Mouse (Mus musculus) heart, embryonic 13.5 days (tissue): Measurements from ENCODE around the gene Pcbp1. TPM values are rescaled to one million over a fixed set of nuclear protein-coding genes. Genes with fewer than 3 reads are reported as not detected.

Experiments
- ATAC-seq: fragments of 200-750 bp; cut with Nextera tagmentation; 2 replicates; pipeline ENCODE4 v1.8.0; 2017; ENCODE audit warnings: moderate TSS enrichment; ENCODE audit not compliant: insufficient number of reproducible peaks, low FRiP score, low TSS enrichment; ENCODE audit errors: extremely low read depth
- H3K27ac ChIP-seq: fragments of 300-500 bp; sonication (generic); replicated peaks from 2 replicates; pipeline ENCODE4 v1.5.1; 2015; ENCODE audit warnings: moderate library complexity, mild to moderate bottlenecking, inconsistent platforms
- H3K27me3 ChIP-seq: fragments of 300-500 bp; sonication (generic); replicated peaks from 2 replicates; pipeline ENCODE4 v1.6.1; 2015; ENCODE audit warnings: mild to moderate bottlenecking, inconsistent platforms
- H3K36me3 ChIP-seq: fragments of 300-500 bp; sonication (generic); 2 replicates; pipeline ENCODE4 v1.6.1; 2015; ENCODE audit warnings: mild to moderate bottlenecking, inconsistent platforms
- H3K4me1 ChIP-seq: fragments of 300-500 bp; sonication (generic); 2 replicates; pipeline ENCODE4 v1.6.1; 2015; ENCODE audit warnings: inconsistent platforms
- H3K4me2 ChIP-seq: fragments of 300-500 bp; sonication (generic); 2 replicates; pipeline ENCODE4 v1.6.1; 2015; ENCODE audit warnings: inconsistent platforms, mild to moderate bottlenecking, moderate library complexity
- H3K4me3 ChIP-seq: fragments of 300-500 bp; sonication (generic); 2 replicates; pipeline ENCODE4 v1.5.1; 2015; ENCODE audit warnings: moderate library complexity, mild to moderate bottlenecking, inconsistent platforms
- H3K9ac ChIP-seq: fragments of 300-500 bp; sonication (generic); 2 replicates; pipeline ENCODE4 v1.6.1; 2015; ENCODE audit warnings: inconsistent platforms, mild to moderate bottlenecking, moderate library complexity
- H3K9me3 ChIP-seq: fragments of 300-500 bp; sonication (generic); 2 replicates; pipeline ENCODE4 v1.6.1; 2016; ENCODE audit warnings: inconsistent platforms
- WGBS: fragments of 180-500 bp; shearing (Covaris S2); methylation state at CpG from one replicate; pipeline ENCODE4 v1.1.7; 2015; ENCODE audit warnings: mixed read lengths; 5-methylcytosine and 5-hydroxymethylcytosine counted together
- polyA plus RNA-seq: library from polyadenylated mRNA; unstranded; fragments of >200 nt; fragmentation: Nextera tagmentation; extraction: Ambion mirVana; gene quantifications from 2 replicates; pipeline ENCODE4 v1.2.1, GENCODE M21; 2015

Pcbp1 gene
- polyA plus RNA-seq, 1 experiment from 2014 or later = 218 TPM

- H3K9me3 ChIP-seq = no peaks in the 10 kb centered on the region
- 88% methylated on average over 1 of the region's 1 CpGs for WGBS
- H3K4me3 ChIP-seq = 0 out of 2 replicates have a peak overlapping the region, but pooled peaks have one; percentile 2
- no peak for ATAC-seq
- peaks cover 73% of the 10 kb centered on the region for H3K36me3 ChIP-seq
- H3K27me3 ChIP-seq = no peaks in the 10 kb centered on the region
- peak overlapping the region; percentile 39; the same call in 1 of the 2 replicates for H3K4me2 ChIP-seq
- H3K4me1 ChIP-seq = peaks cover 9% of the 10 kb centered on the region
- peak overlapping the region; percentile 48 for H3K27ac ChIP-seq
- H3K9ac ChIP-seq = no peak overlapping the region; the same call in 1 of the 2 replicates
Observed at GRCm38 (mm10) chr6:86547228-86547755, 21.2 kb upstream of the Pcbp1 start.

- no peak overlapping the region for H3K4me3 ChIP-seq
- WGBS = 46% methylated on average over 4 of the region's 4 CpGs
- H3K9me3 ChIP-seq = no peaks in the 10 kb centered on the region
- H3K9ac ChIP-seq = no peak overlapping the region
- peaks cover 73% of the 10 kb centered on the region for H3K36me3 ChIP-seq
- H3K4me2 ChIP-seq = no peak overlapping the region
- H3K27ac ChIP-seq = no peak overlapping the region
- H3K27me3 ChIP-seq = no peaks in the 10 kb centered on the region
- peaks cover 9% of the 10 kb centered on the region for H3K4me1 ChIP-seq
- ATAC-seq = no peak
Observed at GRCm38 (mm10) chr6:86545236-86545635, 19.1 kb upstream of the Pcbp1 start.

GRCm38 (mm10) chr6:86543869-86544268 lies 17.7 kb upstream of the Pcbp1 start:
- Histone ChIP-seq H3K36me3 (peaks cover 68% of the 10 kb centered on the region), H3K27ac (no peak overlapping the region), H3K27me3 (no peaks in the 10 kb centered on the region), H3K9ac (no peak overlapping the region), H3K4me1 (peaks cover 9% of the 10 kb centered on the region), H3K4me2 (no peak overlapping the region), H3K9me3 (no peaks in the 10 kb centered on the region), H3K4me3 (no peak overlapping the region)
- WGBS = 82% methylated on average over 3 of the region's 3 CpGs
- ATAC-seq = no peak

- no peak overlapping the region for H3K4me2 ChIP-seq
- H3K27ac ChIP-seq = no peak overlapping the region
- H3K9me3 ChIP-seq = no peaks in the 10 kb centered on the region
- H3K9ac ChIP-seq = no peak overlapping the region
- peaks cover 7% of the 10 kb centered on the region for H3K4me1 ChIP-seq
- no peak for ATAC-seq
- H3K4me3 ChIP-seq = no peak overlapping the region
- H3K36me3 ChIP-seq = peaks cover 70% of the 10 kb centered on the region
- WGBS = 94% methylated on average over 13 of the region's 13 CpGs
- no peaks in the 10 kb centered on the region for H3K27me3 ChIP-seq
Observed at GRCm38 (mm10) chr6:86543060-86543459, 16.9 kb upstream of the Pcbp1 start.

- peaks cover 73% of the 10 kb centered on the region for H3K36me3 ChIP-seq
- H3K9me3 ChIP-seq = no peaks in the 10 kb centered on the region
- no peaks in the 10 kb centered on the region for H3K4me1 ChIP-seq
- 80% methylated on average over 2 of the region's 2 CpGs for WGBS
- H3K27ac ChIP-seq = no peak overlapping the region
- ATAC-seq = no peak
- no peak overlapping the region for H3K9ac ChIP-seq
- no peak overlapping the region for H3K4me2 ChIP-seq
- H3K4me3 ChIP-seq = no peak overlapping the region
- no peaks in the 10 kb centered on the region for H3K27me3 ChIP-seq
Observed at GRCm38 (mm10) chr6:86541650-86542049, 15.5 kb upstream of the Pcbp1 start.

- H3K9me3 ChIP-seq = no peaks in the 10 kb centered on the region
- peaks cover 12% of the 10 kb centered on the region for H3K4me1 ChIP-seq
- no peak for ATAC-seq
- WGBS = 73% methylated on average over 1 of the region's 1 CpGs
- peaks cover 42% of the 10 kb centered on the region for H3K36me3 ChIP-seq
- no peak overlapping the region for H3K4me2 ChIP-seq
- H3K9ac ChIP-seq = no peak overlapping the region
- H3K27me3 ChIP-seq = no peaks in the 10 kb centered on the region
- no peak overlapping the region for H3K27ac ChIP-seq
- no peak overlapping the region for H3K4me3 ChIP-seq
Observed at GRCm38 (mm10) chr6:86528451-86528785, 2.3 kb upstream of the Pcbp1 start.

- Histone ChIP-seq H3K27me3 (no peaks in the 10 kb centered on the region), H3K4me2 (peak overlapping the region; percentile 93), H3K9me3 (no peaks in the 10 kb centered on the region), H3K4me1 (peaks cover 17% of the 10 kb centered on the region), H3K27ac (peak overlapping the region; percentile 100), H3K36me3 (peaks cover 42% of the 10 kb centered on the region), H3K9ac (no peak overlapping the region), H3K4me3 (peak overlapping the region; percentile 99)
- no peak for ATAC-seq
- WGBS = 24% methylated on average over 3 of the region's 4 CpGs
Observed at GRCm38 (mm10) chr6:86527766-86528450, 1.8 kb upstream of the Pcbp1 start.

- 6% methylated on average over 49 of the region's 49 CpGs for WGBS
- H3K4me1 ChIP-seq = peaks cover 25% of the 10 kb centered on the region
- peaks cover 43% of the 10 kb centered on the region for H3K36me3 ChIP-seq
- H3K27ac ChIP-seq = peak overlapping the region; percentile 100
- H3K9ac ChIP-seq = peak overlapping the region; percentile 100
- ATAC-seq = peak; percentile 44; the same call in 1 of the 2 replicates
- H3K27me3 ChIP-seq = no peaks in the 10 kb centered on the region
- H3K4me3 ChIP-seq = peak overlapping the region; percentile 99
- H3K9me3 ChIP-seq = no peaks in the 10 kb centered on the region
- H3K4me2 ChIP-seq = peak overlapping the region; percentile 93
Observed at GRCm38 (mm10) chr6:86526961-86527740, 1.0 kb upstream of the Pcbp1 start.

- peak overlapping the region; percentile 99 for H3K4me3 ChIP-seq
- WGBS = 0% methylated on average over 36 of the region's 36 CpGs
- H3K27me3 ChIP-seq = no peaks in the 10 kb centered on the region
- peak; percentile 31; the same call in 1 of the 2 replicates for ATAC-seq
- H3K9ac ChIP-seq = peak overlapping the region; percentile 100
- peaks cover 26% of the 10 kb centered on the region for H3K4me1 ChIP-seq
- H3K36me3 ChIP-seq = peaks cover 43% of the 10 kb centered on the region
- peak overlapping the region; percentile 100 for H3K27ac ChIP-seq
- no peaks in the 10 kb centered on the region for H3K9me3 ChIP-seq
- H3K4me2 ChIP-seq = peak overlapping the region; percentile 93
Observed at GRCm38 (mm10) chr6:86525646-86526031, 482 bp downstream of the Pcbp1 start.

- Histone ChIP-seq H3K4me2 (peak overlapping the region; percentile 93), H3K36me3 (peaks cover 37% of the 10 kb centered on the region), H3K4me1 (peaks cover 26% of the 10 kb centered on the region), H3K27ac (peak overlapping the region; percentile 100), H3K4me3 (peak overlapping the region; percentile 99), H3K9ac (peak overlapping the region; percentile 100), H3K9me3 (no peaks in the 10 kb centered on the region), H3K27me3 (no peaks in the 10 kb centered on the region)
- under 1% methylated on average over 51 of the region's 51 CpGs for WGBS
- peak; percentile 20 for ATAC-seq
Observed at GRCm38 (mm10) chr6:86524879-86525645, 1.1 kb downstream of the Pcbp1 start.
